Mouse (Mus musculus) megakaryocyte-erythroid progenitor cell, adult 5-6 weeks (primary cell): ENCODE results near the gene Thsd1. TPM values are rescaled to one million over a fixed set of nuclear protein-coding genes. Genes with fewer than 3 reads are reported as not detected.

Experiments
- ATAC-seq: replicated peaks from 2 replicates; pipeline ENCODE4 v1.8.0; 2016; ENCODE audit warnings: mild to moderate bottlenecking, inconsistent platforms; ENCODE audit not compliant: severe bottlenecking, poor library complexity, low FRiP score, low TSS enrichment
- total RNA-seq, 2 experiments: library from RNA; stranded (forward) in 1 of 2; stranded (reverse) in 1 of 2; fragments of 200-1000, 215-1000 nt in 1 of 2; fragments of >200 nt in 1 of 2; fragmentation: Nextera tagmentation in 1 of 2; gene quantifications; 2 replicates each; pipeline ENCODE4 v1.2.3; 2014 to 2017

Thsd1 gene
- total RNA-seq (2014; fragmentation: Nextera tagmentation) (0.52 TPM in 1 of 2 replicates, not detected in the other), total RNA-seq (2017) (0.80 and 1.2 TPM in 2 replicates)

- ATAC-seq: peak; percentile 90
These were observed at the start of gene Thsd1 for GRCm38 (mm10) chr8:22227061-22227877. Gene Thsd1, plus strand, starts transcription at chr8:22227313.

- peak; percentile 84 for ATAC-seq
These were observed 42.2 kb upstream of the Thsd1 start for GRCm38 (mm10) chr8:22184884-22185283.

DNA sequence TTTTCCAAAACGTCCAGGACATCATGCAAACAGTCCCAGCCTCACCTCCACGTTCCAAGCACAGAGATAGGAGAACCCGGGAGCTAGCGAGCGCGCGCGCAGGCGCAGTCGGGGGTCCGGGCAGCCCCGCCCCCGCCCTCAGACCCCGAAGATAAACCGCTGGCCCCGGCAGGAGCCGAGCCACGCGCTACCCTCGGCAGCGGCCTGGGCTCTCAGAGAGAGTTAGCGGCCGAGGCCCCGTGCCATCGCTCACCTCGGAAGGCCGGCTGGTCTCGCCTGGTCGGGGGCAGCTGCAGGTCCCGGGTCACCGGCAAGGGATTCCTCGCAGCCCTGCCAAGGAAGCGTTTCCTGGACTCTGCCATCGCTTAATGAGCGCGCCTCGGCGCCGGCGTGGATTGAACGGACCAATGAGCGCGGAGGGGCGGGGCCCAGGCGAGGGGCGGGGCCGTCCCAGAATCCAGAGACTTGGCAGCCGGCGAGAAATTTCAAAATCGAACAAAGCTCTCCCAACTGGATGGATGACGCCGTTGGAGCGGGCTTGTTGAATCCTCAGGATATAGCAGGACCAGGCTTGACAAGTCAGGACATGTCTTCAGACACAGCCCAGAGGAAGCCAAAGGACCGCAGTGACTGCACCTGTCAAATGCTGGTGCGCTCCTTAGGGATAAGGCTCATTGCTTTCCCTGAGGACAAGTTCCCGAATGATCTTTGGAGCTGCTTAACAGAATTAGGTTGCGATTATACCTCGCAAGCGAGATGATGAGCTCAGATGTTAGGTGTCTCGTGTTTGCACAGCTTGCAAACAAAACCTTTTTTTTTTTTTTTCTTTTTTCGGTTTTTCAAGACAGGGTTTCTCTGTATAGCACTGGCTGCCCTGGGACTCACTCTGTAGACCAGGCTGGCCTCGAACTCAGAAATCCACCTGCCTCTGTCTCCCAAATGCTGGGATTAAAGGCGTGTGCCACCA, 41.4 kb upstream of the Thsd1 start, which contains the start of gene Ckap2:
Ckap2 (minus strand) TSS at position 389 of the 967 bp plus-strand sequence.
- ATAC-seq: peak; percentile 88

GRCm38 (mm10) chr8:22192660-22193431, 34.3 kb upstream of the Thsd1 start, which contains the start of gene Vps36:
Gene Vps36, plus strand, starts transcription at chr8:22192809.
- peak; percentile 87 for ATAC-seq

GRCm38 (mm10) chr8:22193432-22194010, 33.6 kb upstream of the Thsd1 start:
- peak; percentile 53 for ATAC-seq

GRCm38 (mm10) chr8:22197914-22198313, 29.2 kb upstream of the Thsd1 start:
- ATAC-seq: no peak

GRCm38 (mm10) chr8:22199481-22199880, 27.6 kb upstream of the Thsd1 start:
- ATAC-seq: no peak

- no peak for ATAC-seq
These were observed 19.6 kb upstream of the Thsd1 start for GRCm38 (mm10) chr8:22207535-22207934.

GRCm38 (mm10) chr8:22209012-22209411, 18.1 kb upstream of the Thsd1 start:
- ATAC-seq: peak; percentile 96

- no peak for ATAC-seq
These were observed 12.3 kb upstream of the Thsd1 start for GRCm38 (mm10) chr8:22214826-22215225.

DNA sequence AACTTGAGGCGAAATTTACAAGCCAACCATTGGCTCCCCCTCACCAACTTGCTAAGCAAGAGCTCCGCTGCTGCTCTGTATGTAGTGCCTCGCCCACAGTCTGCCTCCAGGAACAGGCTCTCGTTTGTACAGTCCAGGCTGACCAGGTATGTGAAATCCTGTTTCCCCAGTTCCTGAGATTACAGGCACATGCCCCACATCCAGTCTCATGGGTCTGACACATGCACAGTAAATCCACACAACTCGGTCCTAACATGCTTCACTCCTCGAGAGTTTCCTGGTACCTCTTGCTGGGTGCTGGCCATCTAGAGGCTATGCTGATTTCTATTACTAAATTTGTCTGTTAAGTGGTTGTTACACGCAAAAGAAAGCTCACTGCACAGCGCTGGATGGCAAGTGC, 752 bp upstream of the Thsd1 start:
- ATAC-seq: no peak

DNA sequence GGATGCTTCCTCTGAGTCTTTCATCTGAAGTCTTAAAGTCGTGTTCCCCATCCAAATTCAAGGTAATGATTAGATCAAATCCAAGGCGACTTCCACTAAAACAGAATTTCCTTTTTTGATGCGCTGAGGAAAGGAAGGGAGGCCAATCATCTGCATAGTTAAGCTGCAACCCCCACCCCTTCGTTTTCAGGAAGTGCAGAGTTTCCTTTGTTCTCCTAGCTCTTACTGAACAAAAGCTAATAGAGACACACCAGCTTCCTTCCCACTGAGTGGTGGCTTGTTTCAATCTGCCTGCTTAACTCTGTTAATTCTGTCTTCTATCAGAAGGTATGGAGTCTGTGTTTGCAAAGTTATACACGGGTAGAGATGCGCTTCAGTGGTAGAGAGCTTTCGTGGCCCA, 1.5 kb downstream of the Thsd1 start:
- ATAC-seq: no peak

GRCm38 (mm10) chr8:22242986-22243385, 15.9 kb downstream of the Thsd1 start:
- no peak for ATAC-seq

DNA sequence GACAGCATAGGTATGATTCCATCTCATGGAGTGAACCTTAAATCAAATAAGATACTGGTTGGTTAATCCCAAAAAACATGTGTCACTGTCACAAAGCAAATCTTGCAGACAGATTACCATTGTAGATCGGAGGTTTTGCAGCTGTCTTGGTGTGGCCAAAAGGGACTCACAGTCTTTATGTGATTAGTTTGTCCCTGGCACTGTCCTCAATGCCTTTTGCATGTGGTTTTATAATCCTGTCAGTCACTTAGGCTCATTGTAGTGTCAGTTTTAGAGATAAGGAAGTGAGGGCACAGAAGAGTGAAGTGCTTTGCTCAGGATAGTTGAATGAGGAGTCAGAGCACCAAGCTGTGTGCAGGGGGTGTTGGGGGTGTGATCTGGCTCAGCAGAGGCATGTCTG, 18.6 kb downstream of the Thsd1 start:
- ATAC-seq: no peak

DNA sequence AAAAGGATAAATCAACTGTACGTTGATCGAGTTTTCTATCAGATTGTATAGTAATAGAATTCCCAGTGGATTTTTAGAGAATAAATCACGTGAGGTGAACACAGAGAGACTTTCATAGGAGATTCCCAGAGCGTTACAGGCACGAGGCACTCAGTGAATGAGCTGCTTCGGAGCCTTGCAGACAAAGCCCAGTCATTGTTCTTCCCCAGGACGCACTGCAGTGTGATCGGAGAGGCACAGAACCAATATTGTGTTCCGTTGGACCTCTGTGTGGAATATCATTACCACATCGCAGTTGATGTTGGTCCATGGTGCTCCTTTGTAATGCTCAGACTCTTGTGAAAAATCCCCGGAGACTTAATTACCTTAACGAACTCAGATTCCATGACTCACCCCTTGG, 20.8 kb downstream of the Thsd1 start:
- ATAC-seq: no peak

DNA sequence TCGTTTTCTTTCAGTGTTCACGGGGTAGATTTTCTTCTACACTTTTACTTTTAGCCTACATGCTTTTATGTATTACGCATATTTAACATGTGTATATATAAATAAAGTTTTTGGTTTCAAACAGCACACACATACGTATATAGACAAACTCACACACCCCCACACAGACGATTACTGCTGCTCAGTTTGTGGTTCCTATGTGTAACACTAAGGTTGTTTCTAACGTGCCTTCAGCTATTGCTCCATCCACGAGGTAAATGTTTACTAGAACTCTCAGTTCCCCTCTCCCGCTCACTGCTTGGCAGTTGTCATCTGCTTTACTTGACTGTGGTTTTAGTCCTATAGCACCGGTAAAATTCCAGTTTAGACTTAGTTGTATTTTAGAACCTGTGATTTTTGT, 22.0 kb downstream of the Thsd1 start:
- no peak for ATAC-seq

- ATAC-seq: no peak
These were observed 31.9 kb downstream of the Thsd1 start for GRCm38 (mm10) chr8:22258946-22259450.

DNA sequence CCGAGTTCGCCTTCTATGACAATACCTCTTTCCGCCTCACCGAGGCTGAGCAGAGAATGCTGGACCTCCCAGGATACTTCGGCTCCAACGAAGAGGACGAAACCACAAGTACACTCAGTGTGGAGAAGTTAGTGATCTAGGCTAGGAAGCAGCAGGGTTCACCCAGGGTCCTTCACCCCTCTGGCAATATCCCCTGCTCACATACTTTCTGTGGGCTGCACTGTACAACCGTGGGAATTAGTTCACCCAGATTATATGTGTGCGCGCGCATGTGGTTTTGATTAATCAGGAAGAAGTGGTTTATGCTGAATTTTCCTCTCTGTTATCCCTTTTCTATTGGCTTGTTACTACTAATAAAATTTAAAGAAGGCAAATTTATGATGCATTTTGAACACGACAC, 32.4 kb downstream of the Thsd1 start:
- no peak for ATAC-seq
